Mouse (Mus musculus): ENCODE data around the gene Cd300ld3.
A peak's percentile ranks its signal among the peaks of the same experiment; 100 is the strongest.

Gene Cd300ld3

GRCm38 (mm10) chr11:115048259-115048658, at the start of gene Cd300ld3:
Gene Cd300ld3, minus strand, starts transcription at chr11:115048409.
- peak; percentile 24 for DNase-seq

GRCm38 (mm10) chr11:115092140-115092539, 43.9 kb upstream of the Cd300ld3 start:
- no peak for DNase-seq

DNA sequence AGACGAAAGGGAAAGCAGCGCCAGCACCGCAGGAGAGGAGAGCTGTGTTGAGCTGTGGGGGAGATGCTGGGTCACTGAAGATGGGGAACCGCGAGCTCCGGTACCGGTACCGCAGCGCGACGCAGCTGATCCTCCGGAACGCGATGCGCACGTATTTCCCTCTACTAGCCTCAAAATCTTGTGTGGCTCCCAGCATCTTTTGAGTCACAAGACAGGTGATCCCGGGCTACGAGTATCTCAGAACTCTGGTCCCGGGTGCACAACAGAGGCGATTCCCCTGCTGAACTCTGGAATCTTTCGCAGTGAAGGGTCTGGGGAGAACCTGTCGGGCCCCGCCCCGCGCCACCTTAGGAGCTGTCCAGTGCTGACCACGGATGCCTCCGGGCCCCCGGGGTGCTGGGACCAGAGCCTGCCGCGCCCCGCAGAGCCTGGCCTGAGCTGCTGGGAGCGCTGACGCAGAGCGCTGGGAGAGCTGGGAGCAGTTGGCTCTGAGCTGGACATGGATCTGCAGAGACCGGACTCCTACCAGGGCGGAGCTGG, 43.2 kb upstream of the Cd300ld3 start, which contains the start of gene Rab37:
Gene Rab37, plus strand, starts transcription at position 70 of the 540 bp plus-strand sequence.
- peak; percentile 80 for DNase-seq

DNA sequence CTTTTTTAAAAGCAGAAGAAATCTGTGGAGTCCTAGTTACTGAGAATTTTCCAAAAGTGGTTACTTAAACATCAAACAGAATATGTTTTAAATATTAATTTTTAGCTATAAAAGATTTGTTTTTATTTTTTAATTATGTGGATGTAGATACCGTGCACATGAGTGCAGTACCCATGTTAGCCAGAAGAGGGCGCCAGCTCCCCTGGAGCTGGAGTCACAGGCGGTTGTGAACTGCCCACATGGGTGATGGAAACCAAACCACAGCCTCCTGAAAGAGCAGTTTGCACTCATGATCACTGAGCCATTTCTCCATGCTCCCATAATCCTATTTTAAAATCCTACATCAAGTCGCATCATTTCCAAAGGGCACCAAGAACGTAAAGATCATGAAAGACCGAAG, 41.6 kb upstream of the Cd300ld3 start:
- DNase-seq = no peak

DNA sequence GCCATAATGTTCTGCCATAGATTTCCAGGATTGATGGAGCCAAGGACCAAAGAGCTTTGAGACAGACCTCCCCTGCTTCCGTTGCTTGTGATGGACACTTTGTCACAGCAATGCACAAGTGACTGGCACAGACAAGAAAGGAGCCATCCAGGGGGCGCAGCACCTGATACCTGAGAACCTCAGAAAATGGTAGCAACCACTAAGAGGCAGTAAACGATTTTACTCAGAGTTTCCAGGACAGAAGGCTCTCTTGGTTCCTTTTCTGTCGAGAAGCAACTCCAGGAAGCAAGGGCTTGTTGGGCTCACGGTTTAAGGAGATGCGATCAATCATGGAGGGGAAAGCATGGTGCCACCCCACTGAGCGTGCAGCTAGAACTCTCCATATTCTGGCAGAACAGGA, 38.0 kb upstream of the Cd300ld3 start:
- DNase-seq = no peak

- DNase-seq = no peak
These were observed 36.9 kb upstream of the Cd300ld3 start for GRCm38 (mm10) chr11:115085064-115085463.

- peak; percentile 53 for DNase-seq
These were observed 36.4 kb upstream of the Cd300ld3 start for GRCm38 (mm10) chr11:115084595-115084994.

GRCm38 (mm10) chr11:115083376-115084139, 35.3 kb upstream of the Cd300ld3 start:
- peak; percentile 72 for DNase-seq

- DNase-seq = no peak
These were observed 34.0 kb upstream of the Cd300ld3 start for GRCm38 (mm10) chr11:115082196-115082595.

DNA sequence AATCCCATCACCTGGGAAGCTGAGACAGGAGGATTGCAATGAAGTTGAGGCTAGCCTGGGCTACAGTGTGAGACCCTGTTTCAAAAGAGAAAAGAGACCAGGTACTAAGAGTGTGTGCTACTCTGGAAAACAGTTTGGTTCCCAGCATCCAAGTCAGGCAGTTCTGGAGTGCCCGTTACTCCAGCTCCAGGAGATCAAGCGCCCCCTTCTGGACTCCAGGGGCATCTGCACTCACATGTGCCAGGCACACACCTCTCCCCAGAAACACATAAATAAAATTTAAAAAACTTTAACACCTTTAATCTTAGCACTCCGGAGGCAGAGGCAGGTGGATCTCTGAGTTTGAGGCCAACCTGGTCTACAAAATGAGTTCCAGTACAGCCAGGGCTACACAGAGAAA, 33.2 kb upstream of the Cd300ld3 start:
- DNase-seq = no peak

DNA sequence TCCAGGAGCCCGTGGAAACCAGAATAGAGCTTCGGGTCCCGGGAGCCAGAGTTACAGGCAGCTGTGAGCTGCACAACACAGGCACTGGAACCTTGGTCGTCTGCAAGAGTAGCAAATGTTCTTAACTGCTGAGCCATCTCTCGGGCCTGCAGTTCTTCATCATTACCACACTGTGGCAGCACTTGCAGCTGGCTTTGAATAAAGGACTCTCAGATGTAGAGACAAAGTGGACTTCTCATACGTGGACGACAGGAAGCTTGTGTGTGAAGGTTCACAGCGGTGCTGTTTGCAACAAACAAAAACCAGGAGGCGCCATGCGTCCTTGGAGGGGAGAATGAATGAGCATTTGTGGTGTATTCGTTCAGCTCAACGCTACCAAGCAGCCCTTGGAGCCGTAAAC, 32.7 kb upstream of the Cd300ld3 start:
- DNase-seq = peak; percentile 70

DNA sequence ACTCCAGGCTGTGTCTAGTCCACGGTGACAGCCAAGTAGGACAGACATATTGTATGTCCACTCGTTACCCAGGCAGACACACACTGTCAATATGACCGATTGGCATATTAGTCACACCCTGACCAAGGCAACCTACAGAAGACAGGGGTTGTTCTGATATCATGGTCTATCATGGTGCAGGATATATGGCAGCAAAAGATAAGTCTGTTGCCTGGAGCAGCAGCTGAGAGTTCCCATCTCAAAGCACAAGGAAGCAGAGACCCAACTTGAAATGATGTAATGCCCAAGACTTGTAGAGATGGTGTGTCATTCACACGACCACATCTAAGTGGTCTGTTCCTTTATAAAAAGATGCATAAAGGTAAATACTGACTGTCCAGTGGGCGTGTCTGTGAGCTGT, 30.5 kb upstream of the Cd300ld3 start:
- DNase-seq = no peak

- no peak for DNase-seq
These were observed 29.2 kb upstream of the Cd300ld3 start for GRCm38 (mm10) chr11:115077436-115077835.

GRCm38 (mm10) chr11:115075859-115076258, 27.6 kb upstream of the Cd300ld3 start:
- DNase-seq = no peak

DNA sequence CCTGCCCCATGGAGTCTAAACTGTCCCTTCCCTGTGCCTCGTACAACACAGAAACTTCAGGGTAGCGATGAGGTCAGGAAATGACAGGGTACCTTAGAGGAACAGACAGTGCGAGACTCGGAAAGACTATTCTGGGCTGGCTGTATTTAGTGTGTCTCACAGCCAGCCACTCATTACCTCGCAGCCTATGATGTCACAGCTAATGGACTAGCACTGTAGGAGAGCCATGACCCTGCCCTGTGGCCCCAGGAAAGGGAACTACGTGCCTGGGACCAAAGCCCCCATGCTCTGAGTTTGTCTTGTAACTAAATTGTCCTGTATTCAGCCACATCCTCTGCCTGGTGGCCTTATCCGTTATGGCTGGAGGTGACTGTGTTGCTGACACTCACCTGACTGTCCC, 27.2 kb upstream of the Cd300ld3 start:
- DNase-seq = no peak

DNA sequence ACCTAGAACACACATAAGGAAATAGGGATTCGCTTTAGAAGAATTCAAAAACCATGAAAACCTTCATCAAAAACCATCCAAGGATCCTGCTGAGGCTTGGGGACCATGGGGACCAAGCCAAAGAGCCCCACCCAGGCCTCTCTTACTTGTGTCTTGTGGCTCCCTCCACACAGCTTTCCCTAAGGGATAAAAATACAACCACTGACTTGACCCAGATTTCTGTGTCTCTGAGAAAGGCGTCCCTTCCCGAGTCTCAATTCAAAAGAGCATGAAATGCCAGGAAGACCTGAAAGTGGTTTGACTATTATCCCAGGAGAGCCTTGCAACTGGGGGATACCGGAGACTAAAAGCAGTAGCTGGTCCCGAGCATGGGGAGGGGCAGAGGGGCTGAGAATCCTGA, 24.8 kb upstream of the Cd300ld3 start:
- no peak for DNase-seq

GRCm38 (mm10) chr11:115071631-115072294, 23.6 kb upstream of the Cd300ld3 start:
- no peak for DNase-seq

GRCm38 (mm10) chr11:115071015-115071551, 22.9 kb upstream of the Cd300ld3 start:
- no peak for DNase-seq

- no peak for DNase-seq
These were observed 18.6 kb upstream of the Cd300ld3 start for GRCm38 (mm10) chr11:115066768-115067167.

DNA sequence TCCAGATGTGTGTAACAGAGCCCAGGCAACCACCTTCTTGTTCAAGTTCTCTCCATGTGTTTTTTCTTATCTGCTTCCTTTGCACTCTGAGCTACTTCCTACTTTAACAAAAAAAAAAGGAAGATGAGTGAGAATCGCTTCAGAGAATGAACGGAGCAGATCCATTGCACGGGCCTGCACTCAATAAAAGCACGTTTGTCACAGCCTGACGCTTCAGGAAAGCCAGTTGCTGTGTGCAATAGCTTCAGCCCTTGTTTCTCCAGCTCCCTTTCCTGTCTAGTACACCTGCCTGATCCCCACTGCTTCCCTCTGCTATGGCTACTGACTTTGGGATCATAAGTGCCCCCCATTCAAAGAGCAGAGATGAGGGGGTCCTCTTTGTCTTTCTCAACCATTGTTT, 13.9 kb upstream of the Cd300ld3 start, which contains the start of gene Cd300e:
Gene Cd300e, minus strand, starts transcription at position 101 of the 400 bp plus-strand sequence.
- DNase-seq = no peak

DNA sequence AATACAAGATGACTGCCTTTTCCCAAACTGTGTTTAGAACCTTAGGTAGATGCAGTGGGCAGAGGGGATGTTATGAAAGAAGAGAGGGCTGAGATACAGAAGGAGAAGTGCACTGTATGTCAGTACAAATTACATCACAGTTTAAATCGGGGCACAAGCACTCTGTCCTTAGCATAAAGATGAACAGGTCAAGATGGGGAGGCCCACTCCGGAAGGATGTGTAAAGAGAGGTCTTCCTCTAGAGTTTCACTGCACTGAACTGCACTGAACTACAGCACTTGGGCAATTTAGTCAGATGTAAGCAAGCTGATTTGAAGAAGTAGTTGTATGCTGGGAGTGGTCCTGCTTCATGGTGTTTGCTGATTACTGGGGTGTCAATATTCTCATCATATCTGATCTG, 11.6 kb upstream of the Cd300ld3 start:
- DNase-seq = no peak

GRCm38 (mm10) chr11:115058701-115059100, 10.5 kb upstream of the Cd300ld3 start:
- DNase-seq = no peak

GRCm38 (mm10) chr11:115054537-115054936, 6.3 kb upstream of the Cd300ld3 start:
- DNase-seq = no peak

GRCm38 (mm10) chr11:115052991-115053390, 4.8 kb upstream of the Cd300ld3 start:
- DNase-seq = peak; percentile 15
